Mouse (Mus musculus) ES-CJ7 (cell line): ENCODE results near the gene Cpne2.
A peak's percentile ranks its signal among the peaks of the same experiment; 100 is the strongest.

Experiments
- DNase-seq: peaks from one replicate; pipeline ENCODE4 v3.0.0; 2011; ENCODE audit warnings: low read depth, low spot score

Cpne2 gene

GRCm38 (mm10) chr8:94535631-94536030 lies 2.8 kb downstream of the Cpne2 start:
- no peak for DNase-seq

GRCm38 (mm10) chr8:94537456-94537855 lies 4.7 kb downstream of the Cpne2 start:
- no peak for DNase-seq

- DNase-seq: no peak
Observed at GRCm38 (mm10) chr8:94540025-94540424, 7.2 kb downstream of the Cpne2 start.

GRCm38 (mm10) chr8:94540889-94541795 lies 8.4 kb downstream of the Cpne2 start:
- DNase-seq: no peak

- no peak for DNase-seq
Observed at GRCm38 (mm10) chr8:94543981-94544380, 11.2 kb downstream of the Cpne2 start.

GRCm38 (mm10) chr8:94549041-94549440 lies 16.3 kb downstream of the Cpne2 start:
- no peak for DNase-seq

- DNase-seq: no peak
Observed at GRCm38 (mm10) chr8:94549482-94549881, 16.7 kb downstream of the Cpne2 start.

- no peak for DNase-seq
Observed at GRCm38 (mm10) chr8:94549998-94550397, 17.2 kb downstream of the Cpne2 start.

- DNase-seq: peak; percentile 38
Observed at GRCm38 (mm10) chr8:94551471-94552422, 19.0 kb downstream of the Cpne2 start.

- no peak for DNase-seq
Observed at GRCm38 (mm10) chr8:94552696-94553095, 19.9 kb downstream of the Cpne2 start.

- DNase-seq: no peak
Observed at GRCm38 (mm10) chr8:94557281-94557680, 24.5 kb downstream of the Cpne2 start.

GRCm38 (mm10) chr8:94561256-94561655 lies 28.5 kb downstream of the Cpne2 start:
- no peak for DNase-seq

GRCm38 (mm10) chr8:94564421-94564820 lies 31.6 kb downstream of the Cpne2 start:
- DNase-seq: no peak

- no peak for DNase-seq
Observed at GRCm38 (mm10) chr8:94566033-94566432, 33.2 kb downstream of the Cpne2 start.

- no peak for DNase-seq
Observed at GRCm38 (mm10) chr8:94566446-94567158, 33.8 kb downstream of the Cpne2 start.

- DNase-seq: no peak
Observed at GRCm38 (mm10) chr8:94567159-94567849, 34.5 kb downstream of the Cpne2 start.

GRCm38 (mm10) chr8:94568098-94568497 lies 35.3 kb downstream of the Cpne2 start:
- DNase-seq: no peak

GRCm38 (mm10) chr8:94569419-94569818 lies 36.6 kb downstream of the Cpne2 start:
- no peak for DNase-seq

- DNase-seq: no peak
Observed at GRCm38 (mm10) chr8:94571896-94572295, 39.1 kb downstream of the Cpne2 start.

- no peak for DNase-seq
Observed at GRCm38 (mm10) chr8:94574159-94574907, 41.5 kb downstream of the Cpne2 start.
